Mouse (Mus musculus): ENCODE data around the gene Gpam. TPM values are rescaled to one million over a fixed set of nuclear protein-coding genes. Genes with fewer than 3 reads are reported as not detected.

Gpam gene
- total RNA-seq, 4 experiments from 2014 or later = 90.2 to 104 (median 98.9) TPM

- DNase-seq (ENCODE audit: low spot score in 2 of 2) = no peak
These were observed 64.5 kb downstream of the Gpam start for GRCm38 (mm10) chr19:55062501-55062900.

DNA sequence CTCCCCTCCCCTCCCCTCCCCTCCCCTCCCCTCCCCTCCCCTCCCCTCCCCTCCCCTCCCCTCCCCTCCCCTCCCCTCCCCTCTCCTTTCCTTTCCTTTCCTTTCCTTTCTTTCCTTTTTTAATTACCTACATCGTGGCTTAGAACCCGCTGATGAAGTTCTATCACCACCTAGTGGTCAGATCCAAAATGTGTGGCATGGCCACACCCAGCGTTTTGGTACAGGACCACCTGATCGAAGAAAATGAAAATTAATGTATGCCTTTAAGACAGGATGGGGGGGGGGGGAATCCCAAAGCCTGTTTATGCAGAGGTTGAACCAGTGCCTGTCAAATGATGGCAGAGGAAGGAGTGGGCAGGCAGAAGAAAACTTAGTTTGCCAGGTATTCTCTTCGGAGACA lies 65.1 kb downstream of the Gpam start:
- no peak for DNase-seq (ENCODE audit: low spot score in 2 of 2)

- no peak for DNase-seq (ENCODE audit: low spot score in 2 of 2)
These were observed 65.6 kb downstream of the Gpam start for GRCm38 (mm10) chr19:55061447-55061901.

- peak; percentile 20 to 29 for DNase-seq (ENCODE audit: low spot score in 2 of 2)
These were observed 66.1 kb downstream of the Gpam start for GRCm38 (mm10) chr19:55060964-55061363.

GRCm38 (mm10) chr19:55057483-55057882 lies 69.6 kb downstream of the Gpam start:
- DNase-seq (ENCODE audit: low spot score in 2 of 2) = no peak

DNA sequence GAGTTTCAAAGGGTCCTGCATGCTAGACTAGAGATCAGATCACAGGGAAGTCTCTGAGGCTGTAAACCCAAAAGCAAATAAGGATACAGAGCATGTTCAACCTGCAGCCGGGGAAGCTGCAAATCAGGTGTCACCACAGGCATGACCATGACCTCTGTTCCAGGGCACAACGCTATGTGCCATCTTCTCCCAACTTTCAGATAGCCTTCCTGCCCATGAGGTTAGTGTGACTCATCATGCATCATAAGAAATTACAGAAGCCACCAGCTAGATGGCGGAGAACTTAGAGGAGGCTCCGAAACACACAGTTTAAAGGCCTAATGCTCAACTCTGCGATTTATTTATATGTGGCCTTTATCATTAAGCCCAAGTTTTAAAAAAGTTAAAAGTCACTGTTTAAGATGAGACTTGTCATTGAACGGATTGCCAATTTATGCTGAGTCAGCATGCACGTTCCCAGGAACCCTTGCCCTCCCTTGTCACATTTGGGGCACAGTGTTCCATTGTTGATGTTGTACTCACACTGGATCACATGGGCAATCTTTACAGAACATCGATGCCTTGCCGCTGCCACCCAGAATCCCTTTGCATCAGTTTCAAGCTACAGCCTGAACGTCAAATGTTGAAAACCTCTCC lies 71.3 kb downstream of the Gpam start:
- DNase-seq (ENCODE audit: low spot score in 2 of 2) = no peak

GRCm38 (mm10) chr19:55053163-55053562 lies 73.9 kb downstream of the Gpam start:
- DNase-seq (ENCODE audit: low spot score in 2 of 2) = no peak

DNA sequence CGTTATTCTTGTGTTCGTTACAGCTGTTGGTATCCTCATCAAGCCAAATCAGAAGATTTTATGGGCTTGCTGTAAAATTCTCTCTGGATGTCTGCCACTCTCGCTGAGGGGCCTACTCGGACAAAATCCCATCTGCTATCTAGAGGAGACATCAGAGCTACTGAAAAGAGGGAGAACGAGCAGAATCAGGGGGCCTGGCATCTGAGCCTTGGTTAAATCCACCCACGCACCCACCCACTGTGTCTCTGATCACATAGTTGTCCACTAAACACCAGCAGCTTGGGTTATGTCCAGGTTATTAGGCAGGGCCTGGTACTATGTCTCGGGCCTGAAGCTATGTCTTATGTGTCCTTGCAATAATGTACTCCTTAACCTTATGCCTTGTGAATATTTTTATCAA lies 89.6 kb downstream of the Gpam start:
- DNase-seq (ENCODE audit: low spot score in 2 of 2) = no peak

DNA sequence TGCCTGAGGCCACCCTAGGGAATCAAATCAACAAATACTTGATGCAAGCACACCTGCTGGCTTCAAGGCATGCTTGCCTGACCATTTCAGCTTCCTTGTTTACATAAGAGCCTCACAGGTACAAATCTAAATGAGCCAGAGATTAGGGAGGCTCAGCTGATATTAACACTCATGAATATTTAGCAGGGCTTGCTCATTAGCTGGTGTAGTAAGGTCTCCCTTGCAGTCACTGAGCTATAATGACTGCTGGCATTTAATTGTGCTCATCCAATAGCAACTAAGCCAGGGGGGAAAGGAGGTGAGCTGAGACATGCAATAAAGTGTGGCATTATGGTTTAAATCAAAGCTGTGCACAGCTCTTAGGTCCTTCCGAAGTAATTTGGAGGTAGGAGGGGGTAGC lies 108.2 kb downstream of the Gpam start:
- DNase-seq (ENCODE audit: low spot score in 2 of 2) = no peak

Other genes with a start within 250 kb of the Gpam start
- not detected for gene Tectb, start 53.5 kb upstream of the Gpam start, total RNA-seq (2022)
- under 1 TPM; 0.17 to 0.34 (median 0.32) TPM for gene Gucy2g, start 114.0 kb upstream of the Gpam start, total RNA-seq (2022)
- 1 to 10 TPM; 2.0 to 2.6 (median 2.2) TPM for gene Acsl5, start 124.7 kb upstream of the Gpam start, total RNA-seq (2022)
- 10 to 100 TPM; 18.6 to 24.3 (median 19.8) TPM for gene Zdhhc6, start 188.8 kb upstream of the Gpam start, total RNA-seq (2022)
- 10 to 100 TPM; 17.6 to 21.8 (median 20.6) TPM for gene Vti1a, start 189.1 kb upstream of the Gpam start, total RNA-seq (2022)